Mouse (Mus musculus) embryo, embryonic 11 days (tissue): Measurements from ENCODE around the gene Gm20820.
"Not testable (repeated sequence)": the region's sequence is repeated elsewhere in the genome, so short reads cannot be mapped to it uniquely, and the experiment has no call there.

Experiments
- DNase-seq: peaks from one replicate; pipeline ENCODE4 v3.0.0-alpha.2; 2015

The Gm20820 gene

GRCm38 (mm10) chrY:86061472-86061871, at the start of gene Gm20820:
Gene Gm20820 (plus strand): TSS chrY:86061772.
- not testable (repeated sequence) for DNase-seq
